27 mouse cellular contexts compared by ENCODE assay signal in the genomic region with DNA sequence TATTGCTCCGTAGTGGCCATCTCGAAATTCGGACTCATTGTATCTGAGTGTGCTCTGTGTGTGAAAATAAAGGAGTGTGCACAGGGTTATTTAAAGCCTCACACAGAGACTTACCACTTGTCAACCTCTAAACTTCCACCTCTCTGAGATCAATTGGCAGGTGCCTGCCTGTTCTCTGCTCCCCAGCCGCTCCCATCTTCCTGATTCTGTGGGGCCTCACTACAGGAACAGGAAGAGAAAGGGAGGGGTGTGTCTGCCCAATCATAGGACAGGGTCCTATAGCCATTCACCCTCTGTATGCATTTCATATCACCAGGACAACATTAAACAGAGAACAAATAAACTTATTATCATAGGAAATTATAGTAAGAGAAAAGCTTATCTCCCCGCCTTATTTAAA. TPM values are rescaled to one million over a fixed set of nuclear protein-coding genes. Genes with fewer than 3 reads are reported as not detected.
DNase-seq lines count a peak whose midpoint lies in the region; ATAC-seq and TF ChIP-seq lines count a peak whose summit lies in the region.
"Had no signal": no experiment of that assay in that cellular context is flagged by ENCODE, and none has a peak within 500 bp of the region (broad histone marks: within the 10 kb centered on the region; RNA-seq: fewer than 3 reads in every experiment).

No protein-coding gene starts in this region.

- ATAC-seq in hindbrain, embryonic 11.5 days (ENCODE audit: low FRiP score), result no peak
- ATAC-seq: forebrain, embryonic 16.5 days; hindbrain, embryonic 16.5 days had no signal

- peak; percentile 76 for DNase-seq in heart, adult 11 months
- DNase-seq in heart, adult 9 months (ENCODE audit: low spot score in 2 of 2), result no peak
- no peak for DNase-seq in CH12.LX (ENCODE audit: extremely low read depth)
- DNase-seq in MEL-GATA-1-ER (ENCODE audit: extremely low read depth, low read depth), result peak; percentile 36
- no peak for DNase-seq in MN1 (ENCODE audit: low spot score)
- DNase-seq in thymus, postnatal 0 days (ENCODE audit: low spot score), result no peak
- DNase-seq in hindbrain, embryonic 11.5 days (ENCODE audit: low spot score), result no peak
- DNase-seq: adrenal gland, adult 2 months; adrenal gland, postnatal 14 days; B cell, adult 2 months; cerebellum, adult 11 months; cerebellum, adult 2 months; cerebellum, adult 9-11 months; cerebellum, postnatal 25 days; gastrocnemius, adult 2 months; gastrocnemius, postnatal 14 days; heart, adult 2 months; kidney, adult 11 months had no signal

- H3K4me2 ChIP-seq in CH12.LX (ENCODE audit: insufficient read depth, low read depth, poor library complexity, severe bottlenecking), result no peak overlapping the region
- H3K4me2 ChIP-seq in hindbrain, embryonic 11.5 days (replicated peaks; ENCODE audit: low read depth, low read length), result no peak overlapping the region
- H3K4me2 ChIP-seq: embryonic facial prominence, embryonic 12.5 days; embryonic facial prominence, embryonic 15.5 days; forebrain, embryonic 12.5 days; heart, embryonic 11.5 days; hindbrain, embryonic 13.5 days had no signal

- H3K9ac ChIP-seq in CH12.LX (ENCODE audit: insufficient read depth, low read depth), result no peak overlapping the region
- no peak overlapping the region for H3K9ac ChIP-seq in hindbrain, embryonic 11.5 days (ENCODE audit: low read depth, low read length)
- H3K9ac ChIP-seq: embryonic facial prominence, embryonic 12.5 days; embryonic facial prominence, embryonic 15.5 days; forebrain, embryonic 12.5 days; hindbrain, embryonic 13.5 days had no signal

- 23% methylated on average over 5 of the region's 5 CpGs for WGBS in small intestine, adult 2 months
- WGBS in hindbrain, embryonic 11.5 days, result 82% methylated on average over 5 of the region's 5 CpGs

- peaks cover 34% of the 10 kb centered on the region for H3K27me3 ChIP-seq in CH12.LX (replicated peaks)
- no peaks in the 10 kb centered on the region for H3K27me3 ChIP-seq in small intestine, adult 2 months (ENCODE audit: control insufficient read depth, insufficient read depth, low read length)
- H3K27me3 ChIP-seq in hindbrain, embryonic 11.5 days (ENCODE audit: control insufficient read depth, insufficient read depth, low read length), result no peaks in the 10 kb centered on the region
- H3K27me3 ChIP-seq: embryonic facial prominence, embryonic 12.5 days had no signal

- no peak for TF ChIP-seq POLR2A in CH12.LX (IDR thresholded peaks at IDR 0.05; ENCODE audit: low read depth, low read length)
- no peak for TF ChIP-seq POLR2A in small intestine, adult 2 months (IDR thresholded peaks at IDR 0.05; ENCODE audit: low read depth, low read length)

- H3K4me1 ChIP-seq in CH12.LX (ENCODE audit: control insufficient read depth in 1 of 2, insufficient read depth in 2 of 2), result peaks cover 3 to 8% of the 10 kb centered on the region in 2 experiments; a peak in 3 of 4 replicates
- peaks cover 23% of the 10 kb centered on the region for H3K4me1 ChIP-seq in small intestine, adult 2 months (ENCODE audit: control insufficient read depth, insufficient read depth, insufficient read length, low read length)
- H3K4me1 ChIP-seq in hindbrain, embryonic 11.5 days (replicated peaks; ENCODE audit: control insufficient read depth, insufficient read depth, low read length), result peaks cover 2% of the 10 kb centered on the region; the same call in 1 of the 2 replicates

- in situ Hi-C loops in CH12.LX (cut with MboI; ENCODE audit: low pct_ligation_motif_present, low pct_unique_long_range_greater_than_20kb, low sequenced_read_pairs), result loop anchor here (10.0 kb wide), 2 partner anchors 161 to 221 kb away; a partner anchor contains a TSS

- dilution Hi-C loops in CH12.LX (cut with MboI; ENCODE audit: extremely low pct_ligation_motif_present, extremely low pct_unique_long_range_greater_than_20kb, low sequenced_read_pairs), result no loop called here

- no peak for TF ChIP-seq EP300 in CH12.LX (IDR thresholded peaks at IDR 0.05; ENCODE audit: low read length)

- H3K4me3 ChIP-seq in CH12.LX (replicated peaks in 1 of 3; ENCODE audit: low read depth in 2 of 3, low read length in 2 of 3, poor library complexity in 1 of 3), result no peak overlapping the region
- H3K4me3 ChIP-seq in small intestine, adult 2 months (ENCODE audit: low read depth, low read length), result no peak overlapping the region
- H3K4me3 ChIP-seq in hindbrain, embryonic 11.5 days (ENCODE audit: low read depth, low read length), result no peak overlapping the region
- H3K4me3 ChIP-seq: embryonic facial prominence, embryonic 12.5 days; embryonic facial prominence, embryonic 15.5 days; forebrain, embryonic 12.5 days; gastrocnemius, adult 2 months; heart, adult 2 months; hindbrain, embryonic 13.5 days had no signal

- TF ChIP-seq RAD21 in CH12.LX (IDR thresholded peaks at IDR 0.05; ENCODE audit: low read depth, low read length), result no peak

- no peak for TF ChIP-seq CTCF in CH12.LX (conservative IDR thresholded peaks at IDR 0.05 in 1 of 2, IDR thresholded peaks at IDR 0.05 in 1 of 2; ENCODE audit: low read depth in 2 of 2, low read length in 2 of 2)
- no peak for TF ChIP-seq CTCF in small intestine, adult 2 months (IDR thresholded peaks at IDR 0.05; ENCODE audit: extremely low read depth, insufficient read length, insufficient replicate concordance, low read depth, low read length)

- no peaks in the 10 kb centered on the region for H3K36me3 ChIP-seq in CH12.LX (replicated peaks in 1 of 2; ENCODE audit: control insufficient read depth in 1 of 2, insufficient read depth in 1 of 2, low read length in 1 of 2)
- no peaks in the 10 kb centered on the region for H3K36me3 ChIP-seq in small intestine, adult 2 months (ENCODE audit: control insufficient read depth, insufficient read depth, low read length)
- H3K36me3 ChIP-seq in hindbrain, embryonic 11.5 days (ENCODE audit: control insufficient read depth, insufficient read depth, low read length), result no peaks in the 10 kb centered on the region
- H3K36me3 ChIP-seq: embryonic facial prominence, embryonic 12.5 days; embryonic facial prominence, embryonic 15.5 days; forebrain, embryonic 12.5 days; hindbrain, embryonic 13.5 days had no signal

- peaks cover 11% of the 10 kb centered on the region for H3K79me2 ChIP-seq in CH12.LX (replicated peaks; ENCODE audit: control insufficient read depth, extremely low read depth, insufficient read depth, poor library complexity, severe bottlenecking)

- H3K9me3 ChIP-seq in CH12.LX (replicated peaks; ENCODE audit: low read length), result no peaks in the 10 kb centered on the region
- H3K9me3 ChIP-seq in hindbrain, embryonic 11.5 days (ENCODE audit: control insufficient read depth, low read length), result no peaks in the 10 kb centered on the region
- H3K9me3 ChIP-seq: embryonic facial prominence, embryonic 12.5 days; embryonic facial prominence, embryonic 15.5 days; forebrain, embryonic 12.5 days; hindbrain, embryonic 13.5 days had no signal

- no peak overlapping the region for H3K27ac ChIP-seq in CH12.LX (ENCODE audit: insufficient read depth, low read depth)
- peak overlapping the region; percentile 98 for H3K27ac ChIP-seq in small intestine, adult 2 months (ENCODE audit: insufficient read depth, low read depth, low read length)
- H3K27ac ChIP-seq in hindbrain, embryonic 11.5 days (ENCODE audit: low read depth, low read length), result no peak overlapping the region
- H3K27ac ChIP-seq: embryonic facial prominence, embryonic 12.5 days; embryonic facial prominence, embryonic 15.5 days; forebrain, embryonic 12.5 days; gastrocnemius, adult 2 months; heart, adult 2 months; hindbrain, embryonic 13.5 days had no signal

TF ChIP-seq in CH12.LX, 34 proteins besides CTCF, POLR2A, EP300 and RAD21:
- TF ChIP-seq BHLHE40 (IDR thresholded peaks at IDR 0.05; ENCODE audit: low read depth, low read length), result no peak
- TF ChIP-seq ELF1 (IDR thresholded peaks at IDR 0.05; ENCODE audit: low read depth, low read length), result peak; percentile 56

RNA-seq across cellular contexts. Expression of a gene that starts 3.8 kb away (rescaled TPM):
- 12.3 and 12.9 TPM in 2 replicates for total RNA-seq in CH12.LX (2012; rRNA removed)
- total RNA-seq in CH12.LX (2014; rRNA removed), result 12.4 and 13.5 TPM in 2 replicates
- polyA plus RNA-seq in CH12.LX (2012; ENCODE audit: insufficient read length, low read depth), result 18.3 and 23.0 TPM in 2 replicates
- polyA plus RNA-seq in small intestine, adult 2 months (2012; rRNA removed), result 20.2 and 40.8 TPM in 2 replicates
- polyA plus RNA-seq in thymus, postnatal 0 days (2015; fragmentation: Nextera tagmentation; extraction: Ambion mirVana), result 24.5 and 28.3 TPM in 2 replicates
- polyA plus RNA-seq in hindbrain, embryonic 11.5 days (2014; fragmentation: Nextera tagmentation; extraction: Ambion mirVana), result 39.9 and 45.0 TPM in 2 replicates

RNA-seq across cellular contexts. Expression of a gene that starts 47.1 kb away (rescaled TPM):
- total RNA-seq in CH12.LX (2012; rRNA removed) (0.17 TPM in 1 of 2 replicates, not detected in the other), CH12.LX (2014; rRNA removed) (not detected in 2 replicates)
- 0.30 and 0.52 TPM in 2 replicates for polyA plus RNA-seq in CH12.LX (2012; ENCODE audit: insufficient read length, low read depth)
- polyA plus RNA-seq in small intestine, adult 2 months (2012; rRNA removed), result not detected in 2 replicates
- 0.27 and 0.35 TPM in 2 replicates for polyA plus RNA-seq in thymus, postnatal 0 days (2015; fragmentation: Nextera tagmentation; extraction: Ambion mirVana)
- 0.29 TPM in 1 of 2 replicates, not detected in the other for polyA plus RNA-seq in hindbrain, embryonic 11.5 days (2014; fragmentation: Nextera tagmentation; extraction: Ambion mirVana)
- total RNA-seq: hematopoietic stem cell, adult 5-6 weeks had no signal

RNA-seq across cellular contexts. Expression of a gene that starts 50.9 kb away (rescaled TPM):
- total RNA-seq in CH12.LX (2012; rRNA removed) (17.0 and 24.3 TPM in 2 replicates), CH12.LX (2014; rRNA removed) (36.3 and 37.5 TPM in 2 replicates)
- polyA plus RNA-seq in CH12.LX (2012; ENCODE audit: insufficient read length, low read depth), result 22.1 and 27.7 TPM in 2 replicates
- polyA plus RNA-seq in small intestine, adult 2 months (2012; rRNA removed), result 42.0 and 60.6 TPM in 2 replicates
- 42.7 and 51.1 TPM in 2 replicates for polyA plus RNA-seq in thymus, postnatal 0 days (2015; fragmentation: Nextera tagmentation; extraction: Ambion mirVana)
- polyA plus RNA-seq in hindbrain, embryonic 11.5 days (2014; fragmentation: Nextera tagmentation; extraction: Ambion mirVana), result 42.5 and 46.0 TPM in 2 replicates

Comparison
In these comparisons a context has a peak if more than half of its experiments do, and no peak if none do; other contexts are left out.
1. DNase-seq: peak in heart, adult 11 months (single experiment) and MEL-GATA-1-ER (single experiment); none in heart, adult 9 months (0 of 2), CH12.LX (single experiment), MN1 (single experiment), thymus, postnatal 0 days (single experiment) and hindbrain, embryonic 11.5 days (single experiment).